Mouse (Mus musculus): Measurements from ENCODE around the gene Sct. TPM values are rescaled to one million over a fixed set of nuclear protein-coding genes. Genes with fewer than 3 reads are reported as not detected.
A peak's percentile ranks its signal among the peaks of the same experiment; 100 is the strongest.

Gene Sct
- 0.64 and 1.3 TPM in 2 replicates for polyA plus RNA-seq (2016; fragmentation: Nextera tagmentation; extraction: Ambion mirVana)

- Histone ChIP-seq H3K4me3 (peak within 1 kb of the TSS; percentile 44), H3K9me3 (no peaks in the 10 kb centered on the region), H3K4me1 (peaks cover 17% of the 10 kb centered on the region), H3K4me2 (replicated peaks) (peak within 1 kb of the TSS; percentile 88), H3K9ac (replicated peaks) (peak within 1 kb of the TSS; percentile 51), H3K27me3 (peaks cover 34% of the 10 kb centered on the region), H3K27ac (replicated peaks) (no peak within 1 kb of the TSS), H3K36me3 (no peaks in the 10 kb centered on the region)
- WGBS = 1% methylated on average over 45 of the region's 46 CpGs
- ATAC-seq (ENCODE audit: low FRiP score, low read depth) = peak; percentile 74
These were observed at the start of gene Sct for GRCm38 (mm10) chr7:141278766-141279590. TSS of gene Sct (minus strand) at chr7:141279133.

GRCm38 (mm10) chr7:141328373-141328990 is 49.5 kb upstream of the Sct start:
- no peaks in the 10 kb centered on the region for H3K27me3 ChIP-seq
- WGBS = 18% methylated on average over 24 of the region's 24 CpGs
- H3K4me1 ChIP-seq = peaks cover 33% of the 10 kb centered on the region
- H3K9ac ChIP-seq (replicated peaks) = peak overlapping the region; percentile 83
- peak overlapping the region; percentile 98 for H3K27ac ChIP-seq (replicated peaks)
- H3K4me3 ChIP-seq = peak overlapping the region; percentile 69
- H3K36me3 ChIP-seq = peaks cover 21% of the 10 kb centered on the region
- H3K4me2 ChIP-seq (replicated peaks) = peak overlapping the region; percentile 97
- peak; percentile 19 for ATAC-seq (ENCODE audit: low FRiP score, low read depth)
- no peaks in the 10 kb centered on the region for H3K9me3 ChIP-seq

- Histone ChIP-seq H3K27me3 (no peaks in the 10 kb centered on the region), H3K4me1 (peaks cover 33% of the 10 kb centered on the region), H3K4me3 (peak within 1 kb of the TSS; percentile 69), H3K9me3 (no peaks in the 10 kb centered on the region), H3K4me2 (replicated peaks) (peak within 1 kb of the TSS; percentile 97), H3K27ac (replicated peaks) (peak within 1 kb of the TSS; percentile 98), H3K36me3 (peaks cover 21% of the 10 kb centered on the region), H3K9ac (replicated peaks) (peak within 1 kb of the TSS; percentile 83)
- peak; percentile 95 for ATAC-seq (ENCODE audit: low FRiP score, low read depth)
- under 1% methylated on average over 105 of the region's 105 CpGs for WGBS
These were observed 48.8 kb upstream of the Sct start, which contains the start of the genes Deaf1 and Tmem80 for GRCm38 (mm10) chr7:141327469-141328372. TSS of gene Deaf1 (minus strand) at chr7:141327690. TSS of gene Tmem80 (plus strand) at chr7:141327739.

DNA sequence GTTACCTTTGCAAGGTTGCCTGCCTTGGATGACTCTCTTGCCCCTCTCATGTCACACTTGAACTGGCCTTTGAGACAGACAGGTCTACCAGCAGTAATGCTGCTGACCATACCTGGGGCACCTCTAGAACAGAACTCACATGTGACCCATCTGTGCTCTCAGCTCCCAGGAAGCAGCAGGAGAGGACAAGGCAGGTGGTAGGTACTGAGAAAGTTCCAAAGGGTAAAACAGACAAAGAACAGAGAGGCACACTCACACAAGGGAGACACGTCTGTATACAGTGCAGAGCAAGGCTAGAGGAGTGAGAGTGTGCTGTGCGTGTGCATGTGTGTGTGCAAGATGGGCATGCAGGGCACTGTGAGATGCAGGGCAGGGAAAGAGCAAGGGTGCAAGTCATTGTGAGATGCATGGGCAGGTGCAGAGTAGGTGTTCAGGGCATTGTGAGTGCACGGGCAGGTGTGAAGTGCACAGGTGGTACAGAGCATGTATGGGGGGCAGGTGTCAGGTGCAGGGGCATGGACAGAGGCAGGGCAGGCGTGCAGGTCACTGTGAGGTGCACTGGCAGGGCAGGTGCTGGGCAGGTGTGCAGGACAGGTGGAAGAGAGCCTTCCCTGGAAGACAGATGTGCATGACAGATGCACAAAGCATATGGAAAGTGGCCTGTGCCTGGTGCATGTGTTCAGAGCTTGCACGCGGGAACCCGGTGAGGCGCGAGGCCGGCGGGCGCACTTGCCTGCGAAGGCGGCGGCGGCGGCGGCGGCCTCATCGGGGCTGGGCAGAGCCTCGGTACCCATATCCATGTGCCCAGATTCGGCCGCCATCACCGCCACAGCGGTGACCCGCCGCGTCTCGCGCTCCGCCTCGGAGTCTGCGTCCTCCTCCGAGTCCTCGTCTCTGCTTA is 47.9 kb upstream of the Sct start:
- Histone ChIP-seq H3K4me3 (peak overlapping the region; percentile 69), H3K9ac (replicated peaks) (peak overlapping the region; percentile 83), H3K9me3 (no peaks in the 10 kb centered on the region), H3K27ac (replicated peaks) (peak overlapping the region; percentile 98), H3K27me3 (no peaks in the 10 kb centered on the region), H3K4me2 (replicated peaks) (peak overlapping the region; percentile 97), H3K4me1 (peaks cover 33% of the 10 kb centered on the region), H3K36me3 (peaks cover 21% of the 10 kb centered on the region)
- ATAC-seq (ENCODE audit: low FRiP score, low read depth) = peak; percentile 14
- 5% methylated on average over 34 of the region's 35 CpGs for WGBS

GRCm38 (mm10) chr7:141324686-141325085 is 45.8 kb upstream of the Sct start:
- Histone ChIP-seq H3K36me3 (peaks cover 42% of the 10 kb centered on the region), H3K4me2 (replicated peaks) (no peak overlapping the region), H3K9ac (replicated peaks) (no peak overlapping the region), H3K4me1 (peaks cover 33% of the 10 kb centered on the region), H3K27me3 (no peaks in the 10 kb centered on the region), H3K9me3 (no peaks in the 10 kb centered on the region), H3K27ac (replicated peaks) (no peak overlapping the region), H3K4me3 (no peak overlapping the region)
- ATAC-seq (ENCODE audit: low FRiP score, low read depth) = no peak
- WGBS = 96% methylated on average over 1 of the region's 1 CpGs

DNA sequence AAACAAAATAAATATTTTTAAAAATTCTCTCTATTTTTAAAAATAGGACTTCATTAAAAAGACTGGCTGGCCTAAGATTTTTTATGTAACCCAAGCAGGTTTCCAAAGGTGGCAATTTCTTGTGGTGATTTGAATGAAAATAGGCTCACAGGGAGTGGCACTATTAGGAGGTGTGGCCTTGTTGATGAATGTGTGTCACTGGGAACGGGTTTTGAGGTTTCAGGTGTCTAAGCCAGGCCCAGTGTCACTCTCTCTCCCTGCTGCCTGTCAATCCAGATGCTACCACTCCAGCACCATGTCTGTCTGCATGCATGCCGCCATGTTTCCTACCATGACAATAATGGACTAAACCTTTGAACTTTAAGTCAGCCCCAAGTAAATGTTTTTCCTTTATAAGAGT is 40.5 kb upstream of the Sct start:
- Histone ChIP-seq H3K4me2 (replicated peaks) (no peak overlapping the region), H3K27ac (replicated peaks) (no peak overlapping the region), H3K9ac (replicated peaks) (no peak overlapping the region), H3K4me3 (no peak overlapping the region), H3K36me3 (peaks cover 94% of the 10 kb centered on the region), H3K4me1 (peaks cover 2% of the 10 kb centered on the region; the same call in 1 of the 2 replicates), H3K27me3 (no peaks in the 10 kb centered on the region), H3K9me3 (no peaks in the 10 kb centered on the region)
- WGBS = 80% methylated on average over 2 of the region's 2 CpGs
- no peak for ATAC-seq (ENCODE audit: low FRiP score, low read depth)

DNA sequence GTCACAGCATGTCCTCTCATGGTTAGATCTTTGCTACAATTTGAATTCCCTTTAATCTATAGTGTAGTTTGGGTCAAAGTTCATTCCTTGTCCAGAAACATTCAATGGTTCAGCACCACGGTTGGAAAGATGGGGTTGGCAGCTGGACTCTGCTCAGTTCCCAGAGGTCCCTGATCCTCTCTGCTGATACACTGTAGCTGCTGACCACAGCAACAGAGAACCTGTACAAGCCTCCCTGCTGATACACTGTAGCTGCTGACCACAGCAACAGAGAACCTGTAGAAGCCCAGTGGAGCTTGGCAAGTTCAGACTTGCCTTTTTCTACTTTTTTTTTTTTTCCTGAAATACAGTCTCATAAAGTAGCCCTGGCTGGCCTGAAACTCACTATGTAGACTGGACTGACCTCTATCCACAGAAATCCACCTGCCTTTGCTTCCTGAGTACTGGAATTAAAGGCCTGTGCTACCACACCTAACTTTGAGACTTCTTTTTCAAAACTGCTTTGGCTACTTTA is 38.7 kb upstream of the Sct start:
- H3K36me3 ChIP-seq = peaks cover 98% of the 10 kb centered on the region
- H3K4me3 ChIP-seq = no peak overlapping the region
- H3K4me2 ChIP-seq (replicated peaks) = no peak overlapping the region
- H3K27ac ChIP-seq (replicated peaks) = no peak overlapping the region
- ATAC-seq (ENCODE audit: low FRiP score, low read depth) = no peak
- no peaks in the 10 kb centered on the region for H3K4me1 ChIP-seq
- 82% methylated on average over 1 of the region's 1 CpGs for WGBS
- no peaks in the 10 kb centered on the region for H3K9me3 ChIP-seq
- H3K9ac ChIP-seq (replicated peaks) = no peak overlapping the region
- H3K27me3 ChIP-seq = no peaks in the 10 kb centered on the region

DNA sequence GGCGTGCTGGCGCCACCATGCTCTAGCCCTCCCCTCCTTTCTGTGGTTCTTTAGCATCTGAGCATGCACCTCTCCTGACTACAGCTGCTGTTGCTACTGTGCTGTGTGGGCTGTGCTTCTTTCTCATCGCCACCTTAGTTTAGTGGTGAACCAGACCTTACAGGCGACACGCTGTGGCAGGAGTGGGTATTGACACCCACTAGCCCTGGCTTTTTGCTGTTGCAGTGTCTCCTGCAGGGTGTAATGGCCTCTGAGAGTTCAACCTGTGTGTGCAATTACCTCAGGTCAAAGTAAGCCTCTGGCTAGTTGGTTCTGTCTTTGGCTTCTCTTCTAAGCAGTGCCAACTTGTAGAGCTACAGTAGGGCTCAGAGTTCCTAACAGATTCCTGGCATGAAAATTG is 37.0 kb upstream of the Sct start:
- ATAC-seq (ENCODE audit: low FRiP score, low read depth) = no peak
- 76% methylated on average over 5 of the region's 5 CpGs for WGBS
- peaks cover 98% of the 10 kb centered on the region for H3K36me3 ChIP-seq
- H3K9me3 ChIP-seq = no peaks in the 10 kb centered on the region
- no peaks in the 10 kb centered on the region for H3K4me1 ChIP-seq
- no peak overlapping the region for H3K4me2 ChIP-seq (replicated peaks)
- no peak overlapping the region for H3K27ac ChIP-seq (replicated peaks)
- no peaks in the 10 kb centered on the region for H3K27me3 ChIP-seq
- H3K9ac ChIP-seq (replicated peaks) = no peak overlapping the region
- no peak overlapping the region for H3K4me3 ChIP-seq

GRCm38 (mm10) chr7:141315076-141315475 is 36.1 kb upstream of the Sct start:
- no peak for ATAC-seq (ENCODE audit: low FRiP score, low read depth)
- WGBS = 89% methylated on average over 8 of the region's 8 CpGs
- Histone ChIP-seq H3K4me2 (replicated peaks) (no peak overlapping the region), H3K4me1 (no peaks in the 10 kb centered on the region), H3K36me3 (peaks cover 98% of the 10 kb centered on the region), H3K9ac (replicated peaks) (no peak overlapping the region), H3K27me3 (no peaks in the 10 kb centered on the region), H3K27ac (replicated peaks) (no peak overlapping the region), H3K4me3 (no peak overlapping the region), H3K9me3 (no peaks in the 10 kb centered on the region)

GRCm38 (mm10) chr7:141314416-141314815 is 35.5 kb upstream of the Sct start:
- H3K27ac ChIP-seq (replicated peaks) = no peak overlapping the region
- H3K9ac ChIP-seq (replicated peaks) = no peak overlapping the region
- peaks cover 98% of the 10 kb centered on the region for H3K36me3 ChIP-seq
- H3K4me1 ChIP-seq = no peaks in the 10 kb centered on the region
- no peak overlapping the region for H3K4me3 ChIP-seq
- H3K9me3 ChIP-seq = no peaks in the 10 kb centered on the region
- H3K4me2 ChIP-seq (replicated peaks) = no peak overlapping the region
- WGBS = 94% methylated on average over 2 of the region's 2 CpGs
- H3K27me3 ChIP-seq = no peaks in the 10 kb centered on the region
- no peak for ATAC-seq (ENCODE audit: low FRiP score, low read depth)

- peaks cover 98% of the 10 kb centered on the region for H3K36me3 ChIP-seq
- H3K4me2 ChIP-seq (replicated peaks) = no peak overlapping the region
- 84% methylated on average over 4 of the region's 4 CpGs for WGBS
These were observed 25.6 kb upstream of the Sct start for GRCm38 (mm10) chr7:141304537-141304936.

More at GRCm38 (mm10) chr7:141304537-141304936, 25.6 kb upstream of the Sct start:
- Histone ChIP-seq H3K9ac (replicated peaks) (no peak overlapping the region), H3K27me3 (no peaks in the 10 kb centered on the region), H3K4me3 (no peak overlapping the region), H3K4me1 (no peaks in the 10 kb centered on the region), H3K27ac (replicated peaks) (no peak overlapping the region), H3K9me3 (no peaks in the 10 kb centered on the region)
- no peak for ATAC-seq (ENCODE audit: low FRiP score, low read depth)

Measured in midbrain, embryonic 12.5 days (tissue).